Mouse (Mus musculus): ENCODE data around the gene Zcrb1. TPM values are rescaled to one million over a fixed set of nuclear protein-coding genes. Genes with fewer than 3 reads are reported as not detected.

Zcrb1 gene
- polyA plus RNA-seq, 1 experiment from 2014 or later, result 115 TPM

Other genes starting within 250 kb of the Zcrb1 start
- 12.6 and 15.8 TPM in 2 replicates for gene Gxylt1, start 123.2 kb downstream of the Zcrb1 start, polyA plus RNA-seq (2015; fragmentation: Nextera tagmentation; extraction: Ambion mirVana)
- gene Yaf2, start 61.4 kb downstream of the Zcrb1 start, polyA plus RNA-seq (2015; fragmentation: Nextera tagmentation; extraction: Ambion mirVana), result 61.5 and 85.8 TPM in 2 replicates
- gene Pphln1, start within 50 bp of the Zcrb1 start, polyA plus RNA-seq (2015; fragmentation: Nextera tagmentation; extraction: Ambion mirVana), result 41.3 and 53.1 TPM in 2 replicates
- 28.5 and 31.3 TPM in 2 replicates for gene Prickle1, start 197.6 kb upstream of the Zcrb1 start, polyA plus RNA-seq (2015; fragmentation: Nextera tagmentation; extraction: Ambion mirVana)